Mouse (Mus musculus) heart, embryonic 15.5 days (tissue): Measurements from ENCODE around the gene Myo18a. TPM values are rescaled to one million over a fixed set of nuclear protein-coding genes. Genes with fewer than 3 reads are reported as not detected.

Experiments
- ATAC-seq: fragments of 200-750 bp; cut with Nextera tagmentation; replicated peaks from 2 replicates; pipeline ENCODE4 v1.8.0; 2017; ENCODE audit warnings: low read depth, moderate TSS enrichment; ENCODE audit not compliant: insufficient number of reproducible peaks, insufficient read depth, low FRiP score
- H3K27ac ChIP-seq: fragments of 300-500 bp; sonication (generic); 2 replicates; pipeline ENCODE4 v1.5.1; 2015; ENCODE audit warnings: mild to moderate bottlenecking, inconsistent platforms
- H3K27me3 ChIP-seq: fragments of 300-500 bp; sonication (generic); 2 replicates; pipeline ENCODE4 v1.6.1; 2015; ENCODE audit warnings: inconsistent platforms
- H3K36me3 ChIP-seq: fragments of 300-500 bp; sonication (generic); 2 replicates; pipeline ENCODE4 v1.6.1; 2015; ENCODE audit warnings: mild to moderate bottlenecking, inconsistent platforms
- H3K4me1 ChIP-seq: fragments of 300-500 bp; sonication (generic); replicated peaks from 2 replicates; pipeline ENCODE4 v1.6.1; 2015; ENCODE audit warnings: inconsistent platforms
- H3K4me2 ChIP-seq: fragments of 300-500 bp; sonication (generic); 2 replicates; pipeline ENCODE4 v1.6.1; 2015; ENCODE audit warnings: inconsistent platforms, mild to moderate bottlenecking, moderate library complexity
- H3K4me3 ChIP-seq: fragments of 300-500 bp; sonication (generic); 2 replicates; pipeline ENCODE4 v1.5.1; 2015; ENCODE audit warnings: mild to moderate bottlenecking, inconsistent platforms
- H3K9ac ChIP-seq: fragments of 300-500 bp; sonication (generic); 2 replicates; pipeline ENCODE4 v1.6.1; 2015; ENCODE audit warnings: mild to moderate bottlenecking, inconsistent platforms
- H3K9me3 ChIP-seq: fragments of 300-500 bp; sonication (generic); replicated peaks from 2 replicates; pipeline ENCODE4 v1.6.1; 2016; ENCODE audit warnings: inconsistent platforms
- WGBS: fragments of 180-500 bp; shearing (Covaris S2); methylation state at CpG from one replicate; pipeline ENCODE4 v1.1.7; 2015; ENCODE audit warnings: mixed read lengths; 5-methylcytosine and 5-hydroxymethylcytosine counted together
- polyA plus RNA-seq: library from polyadenylated mRNA; unstranded; fragments of >200 nt; fragmentation: Nextera tagmentation; extraction: Ambion mirVana; gene quantifications from 2 replicates; pipeline ENCODE4 v1.2.1, GENCODE M21; 2015

The Myo18a gene
- polyA plus RNA-seq, 1 experiment from 2014 or later: 107 TPM

DNA sequence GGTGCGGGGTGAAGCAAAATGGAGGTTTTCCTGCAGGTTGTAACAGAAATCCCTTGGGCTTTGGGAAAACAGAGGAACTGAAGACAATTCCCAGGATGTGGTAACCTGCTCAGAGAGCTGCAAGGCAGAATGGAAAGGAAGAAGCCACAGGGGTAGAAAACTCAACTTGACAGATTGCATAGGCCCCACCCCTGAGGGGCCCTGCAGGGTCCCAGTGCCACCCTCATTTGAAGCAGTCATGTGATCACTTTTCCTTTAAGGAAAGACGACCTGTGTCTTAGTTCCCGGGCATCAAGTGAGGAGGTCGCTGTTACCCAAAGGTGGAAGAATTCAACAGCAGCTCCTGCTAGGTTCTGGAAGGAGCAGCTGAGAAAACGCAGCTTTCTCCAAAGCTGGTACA lies 129.8 kb downstream of the Myo18a start:
- H3K4me3 ChIP-seq: no peak overlapping the region
- peaks cover 28% of the 10 kb centered on the region for H3K4me1 ChIP-seq
- 0 out of 2 replicates have a peak, but pooled peaks cover 3% of the 10 kb centered on the region for H3K27me3 ChIP-seq
- no peak overlapping the region for H3K4me2 ChIP-seq
- H3K27ac ChIP-seq: peak overlapping the region; percentile 79; the same call in 1 of the 2 replicates
- ATAC-seq: no peak
- 25% methylated on average over 5 of the region's 5 CpGs for WGBS
- H3K36me3 ChIP-seq: no peaks in the 10 kb centered on the region
- no peaks in the 10 kb centered on the region for H3K9me3 ChIP-seq
- no peak overlapping the region for H3K9ac ChIP-seq

GRCm38 (mm10) chr11:77893283-77893682 lies 130.2 kb downstream of the Myo18a start:
- H3K4me2 ChIP-seq: peak overlapping the region; percentile 41
- peaks cover 28% of the 10 kb centered on the region for H3K4me1 ChIP-seq
- H3K9me3 ChIP-seq: no peaks in the 10 kb centered on the region
- WGBS: 48% methylated on average over 6 of the region's 6 CpGs
- H3K27ac ChIP-seq: peak overlapping the region; percentile 79
- no peak overlapping the region for H3K9ac ChIP-seq
- no peak for ATAC-seq
- H3K27me3 ChIP-seq: 0 out of 2 replicates have a peak, but pooled peaks cover 4% of the 10 kb centered on the region
- no peak overlapping the region for H3K4me3 ChIP-seq
- H3K36me3 ChIP-seq: no peaks in the 10 kb centered on the region

DNA sequence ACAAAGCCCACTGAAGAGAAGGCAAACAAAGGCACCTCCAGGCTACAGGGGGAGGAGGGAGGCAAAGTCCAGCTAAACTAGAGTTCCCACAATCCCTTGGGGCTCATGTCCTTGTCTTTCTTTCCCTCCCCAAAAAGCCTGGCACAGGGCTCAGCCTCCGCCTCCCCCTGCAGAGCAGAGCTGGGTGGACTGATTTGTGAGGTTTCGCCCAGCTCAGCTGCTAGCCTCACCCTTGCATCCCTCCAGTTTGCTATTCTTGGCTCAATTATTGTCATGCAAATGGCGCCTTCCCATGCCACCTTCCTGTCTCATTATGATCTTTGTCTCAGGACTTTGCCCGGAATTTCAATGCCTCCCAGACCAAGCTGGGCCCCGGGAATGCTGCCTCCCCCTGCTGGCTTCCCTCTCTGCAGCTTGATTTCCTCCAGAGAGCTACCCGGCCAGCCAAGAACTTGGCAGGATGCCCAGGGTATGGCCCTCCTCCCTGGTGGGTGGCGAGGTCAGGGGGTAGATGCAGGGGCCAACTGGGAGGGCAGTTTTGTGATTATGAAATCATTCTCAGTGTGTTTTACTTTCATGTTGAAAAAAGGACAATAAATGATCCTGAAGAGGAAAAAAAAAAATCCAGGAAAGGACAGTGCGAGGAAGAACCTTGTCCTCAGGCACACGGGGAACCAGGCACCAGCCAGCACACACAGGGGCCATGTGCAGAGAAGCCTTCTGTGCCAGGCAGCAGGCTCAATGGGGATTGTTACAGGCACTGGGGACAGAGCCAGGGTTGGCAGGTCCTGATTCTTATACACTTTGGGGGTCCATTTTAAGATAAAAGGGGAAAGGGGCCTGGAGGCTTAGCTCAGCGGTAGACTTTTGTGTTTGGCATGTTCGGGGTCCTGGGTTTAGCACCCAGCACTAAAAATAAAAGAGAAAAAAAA lies 131.0 kb downstream of the Myo18a start, which contains the start of gene Pipox:
Gene Pipox, minus strand, starts transcription at position 310 of the 932 bp plus-strand sequence.
- H3K9ac ChIP-seq: no peak within 1 kb of the TSS
- 14% methylated on average over 11 of the region's 11 CpGs for WGBS

DNA sequence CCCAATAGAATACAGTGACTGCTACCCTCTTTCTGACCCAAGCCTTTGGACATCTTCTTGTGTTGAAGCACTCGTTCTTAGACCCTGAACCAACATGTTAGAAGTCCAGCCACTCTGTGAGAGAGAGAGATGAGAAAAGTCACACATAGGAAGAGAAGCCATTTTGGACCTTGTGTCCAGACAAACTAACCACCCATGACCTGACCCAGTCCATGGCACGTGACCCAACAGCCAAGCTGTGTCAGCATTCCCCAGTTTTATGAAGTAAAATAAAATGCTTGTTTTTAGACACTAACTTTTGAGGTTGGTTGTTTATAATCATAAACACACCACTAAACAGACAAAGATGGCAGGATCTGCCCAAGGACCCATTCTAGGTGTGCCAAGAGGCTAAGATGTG lies 131.9 kb downstream of the Myo18a start:
- WGBS: 90% methylated on average over 2 of the region's 2 CpGs
- peaks cover 28% of the 10 kb centered on the region for H3K4me1 ChIP-seq
- 0 out of 2 replicates have a peak, but pooled peaks cover 4% of the 10 kb centered on the region for H3K27me3 ChIP-seq
- H3K9me3 ChIP-seq: no peaks in the 10 kb centered on the region
- H3K4me2 ChIP-seq: no peak overlapping the region
- no peak overlapping the region for H3K4me3 ChIP-seq
- H3K27ac ChIP-seq: no peak overlapping the region
- ATAC-seq: no peak
- no peak overlapping the region for H3K9ac ChIP-seq
- no peaks in the 10 kb centered on the region for H3K36me3 ChIP-seq

More for the DNA sequence above, 131.0 kb downstream of the Myo18a start, which contains the start of gene Pipox:
- H3K27ac ChIP-seq: peak within 1 kb of the TSS; percentile 79
- 0 out of 2 replicates have a peak, but pooled peaks cover 4% of the 10 kb centered on the region for H3K27me3 ChIP-seq
- peak within 1 kb of the TSS; percentile 41 for H3K4me2 ChIP-seq
- no peak within 1 kb of the TSS for H3K4me3 ChIP-seq
- ATAC-seq: peak; percentile 87
- H3K4me1 ChIP-seq: peaks cover 28% of the 10 kb centered on the region
- no peaks in the 10 kb centered on the region for H3K9me3 ChIP-seq
- no peaks in the 10 kb centered on the region for H3K36me3 ChIP-seq

- no peak overlapping the region for H3K4me3 ChIP-seq
- peak overlapping the region; percentile 43; the same call in 1 of the 2 replicates for H3K4me2 ChIP-seq
- 77% methylated on average over 9 of the region's 9 CpGs for WGBS
- ATAC-seq: no peak
- peaks cover 28% of the 10 kb centered on the region for H3K4me1 ChIP-seq
- no peak overlapping the region for H3K9ac ChIP-seq
- H3K27me3 ChIP-seq: 0 out of 2 replicates have a peak, but pooled peaks cover 4% of the 10 kb centered on the region
- H3K36me3 ChIP-seq: no peaks in the 10 kb centered on the region
- H3K27ac ChIP-seq: no peak overlapping the region
- no peaks in the 10 kb centered on the region for H3K9me3 ChIP-seq
Measured at GRCm38 (mm10) chr11:77896011-77896410, 133.0 kb downstream of the Myo18a start.

DNA sequence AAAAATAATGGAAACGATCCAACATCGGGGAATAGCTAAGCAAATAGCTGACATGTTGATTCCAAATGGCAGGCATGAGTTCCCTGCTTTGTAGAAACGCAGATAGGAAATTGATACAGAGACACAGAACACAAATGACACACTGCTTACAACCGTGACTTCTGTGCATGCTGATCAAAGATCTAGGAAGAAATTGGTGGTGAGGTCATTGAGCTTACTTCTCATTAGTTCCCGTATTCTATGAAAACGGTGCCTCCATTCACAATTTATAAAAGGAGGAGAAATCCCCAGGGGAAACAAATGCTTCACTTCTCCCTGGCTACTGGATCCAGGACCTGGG lies 133.4 kb downstream of the Myo18a start:
- Histone ChIP-seq H3K27ac (no peak overlapping the region), H3K36me3 (no peaks in the 10 kb centered on the region), H3K4me1 (peaks cover 28% of the 10 kb centered on the region), H3K4me2 (peak overlapping the region; percentile 43), H3K9ac (no peak overlapping the region), H3K9me3 (no peaks in the 10 kb centered on the region), H3K4me3 (no peak overlapping the region), H3K27me3 (0 out of 2 replicates have a peak, but pooled peaks cover 4% of the 10 kb centered on the region)
- 49% methylated on average over 6 of the region's 6 CpGs for WGBS
- no peak for ATAC-seq

DNA sequence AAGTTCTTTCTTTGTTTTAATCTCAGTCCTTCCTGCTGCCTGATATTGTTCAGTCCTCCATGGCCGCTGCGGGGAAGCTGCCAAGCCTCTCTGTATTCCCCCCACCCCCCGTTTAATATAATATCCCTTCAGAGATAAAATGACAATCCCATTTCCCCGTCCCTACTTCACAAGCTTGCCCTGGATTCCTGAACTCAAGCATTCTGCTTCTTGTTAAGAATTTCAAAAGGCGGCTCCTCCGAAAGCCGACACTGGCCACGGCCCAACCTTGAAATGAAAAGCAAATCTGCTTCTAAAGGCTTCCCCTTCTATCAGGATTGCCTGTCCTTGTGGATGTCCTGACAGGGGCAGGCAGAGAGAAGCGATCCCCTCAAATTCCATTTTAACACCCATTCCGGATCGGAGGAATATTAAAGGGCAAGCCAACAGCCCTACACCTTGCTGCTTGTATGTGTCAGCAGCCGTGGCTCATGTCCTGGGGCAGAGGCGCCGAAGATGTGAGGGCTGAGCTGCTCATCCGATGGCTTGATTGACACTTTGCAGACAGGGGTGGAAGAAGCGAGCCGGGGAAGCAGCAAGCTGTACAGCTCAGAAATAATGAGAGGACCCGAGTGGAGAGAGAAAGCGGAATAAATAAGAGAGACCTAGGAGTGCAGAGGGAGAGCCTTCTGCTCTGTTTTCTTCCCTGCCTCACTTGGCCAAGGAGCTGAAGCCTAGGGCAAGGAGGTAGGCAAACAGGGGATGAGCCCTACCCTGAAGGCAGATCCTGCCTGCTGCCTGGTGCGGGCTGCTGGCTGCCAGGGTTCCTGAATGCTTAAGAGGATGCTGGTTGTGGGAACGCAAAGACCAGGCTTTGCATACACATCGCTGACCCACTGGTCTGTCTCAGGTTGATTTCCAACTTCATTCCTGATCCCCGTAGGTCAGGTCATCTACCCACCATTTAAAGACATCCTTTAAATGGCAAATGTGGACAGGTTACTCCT lies 134.1 kb downstream of the Myo18a start:
- H3K4me2 ChIP-seq: peak overlapping the region; percentile 43
- peaks cover 28% of the 10 kb centered on the region for H3K4me1 ChIP-seq
- no peak for ATAC-seq
- 23% methylated on average over 23 of the region's 23 CpGs for WGBS
- 0 out of 2 replicates have a peak, but pooled peaks cover 4% of the 10 kb centered on the region for H3K27me3 ChIP-seq
- H3K9ac ChIP-seq: no peak overlapping the region; the same call in 1 of the 2 replicates
- H3K4me3 ChIP-seq: peak overlapping the region; percentile 19; the same call in 1 of the 2 replicates
- H3K9me3 ChIP-seq: no peaks in the 10 kb centered on the region
- H3K27ac ChIP-seq: no peak overlapping the region
- no peaks in the 10 kb centered on the region for H3K36me3 ChIP-seq

- H3K9ac ChIP-seq: no peak overlapping the region
- H3K9me3 ChIP-seq: no peaks in the 10 kb centered on the region
- 0 out of 2 replicates have a peak, but pooled peaks cover 4% of the 10 kb centered on the region for H3K27me3 ChIP-seq
- no peaks in the 10 kb centered on the region for H3K36me3 ChIP-seq
- no peak overlapping the region for H3K27ac ChIP-seq
- H3K4me2 ChIP-seq: no peak overlapping the region
- H3K4me3 ChIP-seq: no peak overlapping the region
- no peak for ATAC-seq
- 79% methylated on average over 3 of the region's 3 CpGs for WGBS
- peaks cover 13% of the 10 kb centered on the region for H3K4me1 ChIP-seq
Measured at GRCm38 (mm10) chr11:77900187-77900586, 137.1 kb downstream of the Myo18a start.

DNA sequence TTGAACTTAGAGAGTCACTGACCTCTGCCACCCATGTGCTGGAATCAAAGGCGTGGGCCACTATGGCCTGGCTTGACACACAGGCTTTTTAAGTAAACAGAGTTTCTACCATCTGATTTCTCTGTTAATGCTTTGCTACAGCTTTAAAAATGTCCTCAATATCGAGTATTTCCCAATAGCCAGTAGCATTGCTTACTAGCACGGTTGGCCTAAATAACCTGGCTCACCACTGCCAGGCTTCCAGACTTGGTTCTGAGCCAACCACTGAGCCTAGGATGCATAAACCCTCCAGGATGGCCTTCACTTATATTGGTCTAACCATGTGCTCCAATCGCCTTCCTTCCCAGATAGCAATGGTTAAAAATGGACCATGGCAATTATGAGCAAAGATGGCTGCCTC lies 137.7 kb downstream of the Myo18a start:
- H3K27me3 ChIP-seq: 0 out of 2 replicates have a peak, but pooled peaks cover 4% of the 10 kb centered on the region
- no peak overlapping the region for H3K4me2 ChIP-seq
- no peak overlapping the region for H3K9ac ChIP-seq
- H3K27ac ChIP-seq: no peak overlapping the region
- H3K36me3 ChIP-seq: no peaks in the 10 kb centered on the region
- ATAC-seq: no peak
- no peak overlapping the region for H3K4me3 ChIP-seq
- 86% methylated on average over 4 of the region's 4 CpGs for WGBS
- no peaks in the 10 kb centered on the region for H3K9me3 ChIP-seq
- H3K4me1 ChIP-seq: peaks cover 13% of the 10 kb centered on the region

DNA sequence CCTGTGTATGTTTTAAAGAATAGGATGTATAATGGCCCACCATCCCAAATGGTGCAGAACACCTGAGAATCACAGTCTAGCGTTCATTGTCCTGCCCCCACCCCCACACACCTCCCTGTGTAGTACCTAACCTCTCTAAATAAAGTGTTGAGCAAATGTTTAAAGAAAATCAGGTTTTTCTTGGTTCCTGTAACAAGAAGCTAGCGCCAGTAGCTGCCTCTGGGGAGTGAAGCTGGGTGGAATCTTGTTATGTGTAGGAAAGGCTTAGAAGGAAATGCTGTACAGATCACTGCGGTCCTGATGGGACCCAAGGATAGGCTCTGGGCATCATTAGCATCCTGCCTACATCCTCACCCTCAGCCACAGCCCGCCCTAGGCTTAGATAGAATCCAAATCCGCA lies 138.3 kb downstream of the Myo18a start:
- H3K27me3 ChIP-seq: 0 out of 2 replicates have a peak, but pooled peaks cover 4% of the 10 kb centered on the region
- H3K27ac ChIP-seq: peak overlapping the region; percentile 7; the same call in 1 of the 2 replicates
- H3K4me3 ChIP-seq: no peak overlapping the region
- H3K9me3 ChIP-seq: no peaks in the 10 kb centered on the region
- ATAC-seq: no peak
- no peaks in the 10 kb centered on the region for H3K36me3 ChIP-seq
- no peak overlapping the region for H3K9ac ChIP-seq
- 72% methylated on average over 5 of the region's 5 CpGs for WGBS
- no peak overlapping the region for H3K4me2 ChIP-seq
- H3K4me1 ChIP-seq: peaks cover 12% of the 10 kb centered on the region
